Mouse (Mus musculus): Measurements from ENCODE around the gene Il2ra. TPM values are rescaled to one million over a fixed set of nuclear protein-coding genes. Genes with fewer than 3 reads are reported as not detected.

Gene Il2ra
- polyA plus RNA-seq, 1 experiment = not detected

DNA sequence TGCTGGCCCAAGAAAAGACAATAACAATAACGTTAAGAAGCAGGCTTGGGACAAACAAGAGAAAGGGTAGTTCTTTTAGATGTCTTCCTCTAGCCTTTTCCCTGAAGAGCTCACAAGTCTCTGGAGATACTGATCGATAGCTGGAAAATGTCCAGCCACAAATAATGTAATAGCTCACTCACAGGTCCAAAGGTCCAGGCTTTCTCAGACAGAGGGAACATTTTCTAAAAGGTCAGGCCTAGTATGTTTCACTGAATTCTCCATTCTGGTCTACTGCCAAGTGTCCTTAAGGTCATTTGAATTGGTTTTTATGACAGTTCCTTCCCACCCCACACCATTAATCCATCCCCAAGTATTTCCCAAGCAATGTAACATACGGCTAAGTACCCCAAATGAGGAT, 70.4 kb downstream of the Il2ra start:
- Histone ChIP-seq H3K4me2 (ENCODE audit: low read depth) (no peak overlapping the region), H3K27me3 (ENCODE audit: control insufficient read depth, insufficient read depth, insufficient read length) (no peaks in the 10 kb centered on the region), H3K36me3 (ENCODE audit: control insufficient read depth, insufficient read depth) (no peaks in the 10 kb centered on the region), H3K4me3 (no peak overlapping the region), H3ac (ENCODE audit: control insufficient read depth, insufficient read length) (no peak overlapping the region), H3K79me2 (ENCODE audit: control insufficient read depth, insufficient read depth) (no peaks in the 10 kb centered on the region)
- TF ChIP-seq MYOG (IDR thresholded peaks at IDR 0.05; ENCODE audit: control insufficient read depth in 1 of 3, insufficient read depth in 1 of 3, insufficient read length in 2 of 3, low read depth in 2 of 3) (no peak), POLR2A (IDR thresholded peaks at IDR 0.05; ENCODE audit: insufficient read length, low read depth) (no peak), CEBPB (IDR thresholded peaks at IDR 0.05; ENCODE audit: insufficient read depth, poor library complexity, severe bottlenecking) (no peak), SRF (IDR thresholded peaks at IDR 0.05; ENCODE audit: control insufficient read depth, insufficient read length, low read depth) (no peak), REST (IDR thresholded peaks at IDR 0.05; ENCODE audit: insufficient read depth, insufficient read length) (no peak), TCF3 (IDR thresholded peaks at IDR 0.05; ENCODE audit: insufficient read length, low read depth) (no peak), TCF12 (IDR thresholded peaks at IDR 0.05; ENCODE audit: insufficient read depth, poor library complexity, severe bottlenecking) (no peak), MAX (IDR thresholded peaks at IDR 0.05; ENCODE audit: low read depth) (no peak), USF1 (IDR thresholded peaks at IDR 0.05; ENCODE audit: low read depth) (no peak), MYOD1 (IDR thresholded peaks at IDR 0.05; ENCODE audit: control insufficient read depth in 1 of 3, insufficient read length in 2 of 3, low read depth in 2 of 3) (no peak), POLR2AphosphoS2 (IDR thresholded peaks at IDR 0.05; ENCODE audit: insufficient read length, low read depth) (no peak), E2F4 (IDR thresholded peaks at IDR 0.05; ENCODE audit: insufficient read depth) (no peak)

- Histone ChIP-seq H3K4me3 (no peak overlapping the region), H3ac (ENCODE audit: control insufficient read depth, insufficient read length) (no peak overlapping the region), H3K27me3 (ENCODE audit: control insufficient read depth, insufficient read depth, insufficient read length) (no peaks in the 10 kb centered on the region), H3K36me3 (ENCODE audit: control insufficient read depth, insufficient read depth) (no peaks in the 10 kb centered on the region), H3K79me2 (ENCODE audit: control insufficient read depth, insufficient read depth) (no peaks in the 10 kb centered on the region), H3K4me2 (ENCODE audit: low read depth) (no peak overlapping the region)
- TF ChIP-seq TCF3 (IDR thresholded peaks at IDR 0.05; ENCODE audit: insufficient read length, low read depth) = no peak
- TF ChIP-seq E2F4 (IDR thresholded peaks at IDR 0.05; ENCODE audit: insufficient read depth) = no peak
- no peak for TF ChIP-seq SRF (IDR thresholded peaks at IDR 0.05; ENCODE audit: control insufficient read depth, insufficient read length, low read depth)
- TF ChIP-seq REST (IDR thresholded peaks at IDR 0.05; ENCODE audit: insufficient read depth, insufficient read length) = no peak
- TF ChIP-seq MAX (IDR thresholded peaks at IDR 0.05; ENCODE audit: low read depth) = no peak
- no peak for TF ChIP-seq MYOD1 (IDR thresholded peaks at IDR 0.05; ENCODE audit: control insufficient read depth in 1 of 3, insufficient read length in 2 of 3, low read depth in 2 of 3)
- TF ChIP-seq CEBPB (IDR thresholded peaks at IDR 0.05; ENCODE audit: insufficient read depth, poor library complexity, severe bottlenecking) = no peak
- no peak for TF ChIP-seq TCF12 (IDR thresholded peaks at IDR 0.05; ENCODE audit: insufficient read depth, poor library complexity, severe bottlenecking)
- no peak for TF ChIP-seq USF1 (IDR thresholded peaks at IDR 0.05; ENCODE audit: low read depth)
- no peak for TF ChIP-seq MYOG (IDR thresholded peaks at IDR 0.05; ENCODE audit: control insufficient read depth in 1 of 3, insufficient read depth in 1 of 3, insufficient read length in 2 of 3, low read depth in 2 of 3)
- no peak for TF ChIP-seq POLR2AphosphoS2 (IDR thresholded peaks at IDR 0.05; ENCODE audit: insufficient read length, low read depth)
- TF ChIP-seq POLR2A (IDR thresholded peaks at IDR 0.05; ENCODE audit: insufficient read length, low read depth) = no peak
Observed at GRCm38 (mm10) chr2:11714535-11714934, 71.9 kb downstream of the Il2ra start.

DNA sequence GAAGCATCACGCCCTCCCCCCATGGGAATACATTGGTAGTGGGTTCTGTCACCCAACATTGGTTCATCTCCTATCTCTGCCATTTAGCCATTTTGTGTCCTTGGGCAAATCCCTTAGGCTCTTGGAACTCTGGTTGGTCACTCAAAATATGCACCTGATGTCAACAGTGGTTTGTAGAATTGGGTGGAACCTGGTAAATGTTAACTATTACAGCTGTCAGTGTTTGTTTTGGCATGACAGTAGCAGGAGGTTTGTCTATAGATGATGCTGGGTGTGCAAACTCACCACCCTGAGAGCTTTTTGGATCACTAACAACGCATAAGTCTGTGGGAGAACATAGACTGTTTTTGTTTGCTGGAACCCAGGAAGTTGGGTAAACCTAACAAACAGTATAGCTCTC, 76.0 kb downstream of the Il2ra start:
- no peaks in the 10 kb centered on the region for H3K36me3 ChIP-seq (ENCODE audit: control insufficient read depth, insufficient read depth)
- H3K4me2 ChIP-seq (ENCODE audit: low read depth) = no peak overlapping the region

DNA sequence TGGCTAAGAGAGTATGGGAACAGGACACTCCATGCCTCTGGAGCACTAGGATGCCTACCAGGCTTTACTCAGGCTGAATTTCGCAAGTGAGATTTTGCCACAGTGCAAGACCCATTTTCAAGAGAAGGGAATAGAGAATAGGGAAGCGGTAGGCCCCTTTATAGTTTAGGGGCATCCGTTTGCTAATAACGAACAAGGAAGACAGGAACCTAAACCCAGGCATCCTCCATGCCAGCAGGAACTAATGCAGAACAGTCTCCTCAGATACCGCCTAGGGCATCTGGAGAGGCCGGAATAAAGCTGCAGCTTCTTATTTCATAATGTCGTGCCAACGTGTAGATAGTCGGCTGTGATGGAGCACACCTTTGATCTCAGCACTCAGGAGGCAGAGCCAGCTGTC, 80.0 kb downstream of the Il2ra start:
- no peaks in the 10 kb centered on the region for H3K79me2 ChIP-seq (ENCODE audit: control insufficient read depth, insufficient read depth)
- no peak overlapping the region for H3K4me3 ChIP-seq
- H3K4me2 ChIP-seq (ENCODE audit: low read depth) = no peak overlapping the region
- H3ac ChIP-seq (ENCODE audit: control insufficient read depth, insufficient read length) = no peak overlapping the region
- H3K27me3 ChIP-seq (ENCODE audit: control insufficient read depth, insufficient read depth, insufficient read length) = no peaks in the 10 kb centered on the region
- no peaks in the 10 kb centered on the region for H3K36me3 ChIP-seq (ENCODE audit: control insufficient read depth, insufficient read depth)
- TF ChIP-seq MAX (IDR thresholded peaks at IDR 0.05; ENCODE audit: low read depth) (no peak), POLR2A (IDR thresholded peaks at IDR 0.05; ENCODE audit: insufficient read length, low read depth) (no peak), E2F4 (IDR thresholded peaks at IDR 0.05; ENCODE audit: insufficient read depth) (no peak), REST (IDR thresholded peaks at IDR 0.05; ENCODE audit: insufficient read depth, insufficient read length) (no peak), USF1 (IDR thresholded peaks at IDR 0.05; ENCODE audit: low read depth) (no peak), SRF (IDR thresholded peaks at IDR 0.05; ENCODE audit: control insufficient read depth, insufficient read length, low read depth) (no peak), POLR2AphosphoS2 (IDR thresholded peaks at IDR 0.05; ENCODE audit: insufficient read length, low read depth) (no peak), MYOD1 (IDR thresholded peaks at IDR 0.05; ENCODE audit: control insufficient read depth in 1 of 3, insufficient read length in 2 of 3, low read depth in 2 of 3) (no peak), TCF12 (IDR thresholded peaks at IDR 0.05; ENCODE audit: insufficient read depth, poor library complexity, severe bottlenecking) (no peak), TCF3 (IDR thresholded peaks at IDR 0.05; ENCODE audit: insufficient read length, low read depth) (no peak)

More for the DNA sequence above, 76.0 kb downstream of the Il2ra start:
- no peaks in the 10 kb centered on the region for H3K79me2 ChIP-seq (ENCODE audit: control insufficient read depth, insufficient read depth)
- no peak for TF ChIP-seq USF1 (IDR thresholded peaks at IDR 0.05; ENCODE audit: low read depth)
- TF ChIP-seq POLR2A (IDR thresholded peaks at IDR 0.05; ENCODE audit: insufficient read length, low read depth) = no peak
- TF ChIP-seq MYOG (IDR thresholded peaks at IDR 0.05; ENCODE audit: control insufficient read depth in 1 of 3, insufficient read depth in 1 of 3, insufficient read length in 2 of 3, low read depth in 2 of 3) = no peak
- no peak for TF ChIP-seq REST (IDR thresholded peaks at IDR 0.05; ENCODE audit: insufficient read depth, insufficient read length)
- no peak for TF ChIP-seq E2F4 (IDR thresholded peaks at IDR 0.05; ENCODE audit: insufficient read depth)
- TF ChIP-seq MYOD1 (IDR thresholded peaks at IDR 0.05; ENCODE audit: control insufficient read depth in 1 of 3, insufficient read length in 2 of 3, low read depth in 2 of 3) = no peak
- no peak for TF ChIP-seq POLR2AphosphoS2 (IDR thresholded peaks at IDR 0.05; ENCODE audit: insufficient read length, low read depth)
- TF ChIP-seq MAX (IDR thresholded peaks at IDR 0.05; ENCODE audit: low read depth) = no peak
- TF ChIP-seq TCF12 (IDR thresholded peaks at IDR 0.05; ENCODE audit: insufficient read depth, poor library complexity, severe bottlenecking) = no peak
- TF ChIP-seq CEBPB (IDR thresholded peaks at IDR 0.05; ENCODE audit: insufficient read depth, poor library complexity, severe bottlenecking) = no peak
- no peak for TF ChIP-seq SRF (IDR thresholded peaks at IDR 0.05; ENCODE audit: control insufficient read depth, insufficient read length, low read depth)
- no peak overlapping the region for H3ac ChIP-seq (ENCODE audit: control insufficient read depth, insufficient read length)
- H3K4me3 ChIP-seq = no peak overlapping the region
- no peaks in the 10 kb centered on the region for H3K27me3 ChIP-seq (ENCODE audit: control insufficient read depth, insufficient read depth, insufficient read length)
